Mouse (Mus musculus) kidney, embryonic 16.5 days (tissue): ENCODE results near the gene Dnajc8. TPM values are rescaled to one million over a fixed set of nuclear protein-coding genes. Genes with fewer than 3 reads are reported as not detected.

Experiments
- ATAC-seq: fragments of 200-750 bp; cut with Nextera tagmentation; 2 replicates; pipeline ENCODE4 v1.8.0; 2017; ENCODE audit warnings: moderate TSS enrichment; ENCODE audit not compliant: low FRiP score, low TSS enrichment
- H3K27ac ChIP-seq: fragments of 300-500 bp; sonication (generic); 2 replicates; pipeline ENCODE4 v1.5.1; 2014; ENCODE audit warnings: low read length
- H3K27me3 ChIP-seq: fragments of 300-500 bp; sonication (generic); 2 replicates; pipeline ENCODE4 v1.6.1; 2014; ENCODE audit warnings: low read length, control low read depth, mixed read lengths; ENCODE audit not compliant: insufficient read depth
- H3K36me3 ChIP-seq: fragments of 300-500 bp; sonication (generic); 2 replicates; pipeline ENCODE4 v1.6.1; 2014; ENCODE audit warnings: low read length, control low read depth, mixed read lengths; ENCODE audit not compliant: insufficient read depth
- H3K4me1 ChIP-seq: fragments of 300-500 bp; sonication (generic); 2 replicates; pipeline ENCODE4 v1.6.1; 2014; ENCODE audit warnings: low read length, control low read depth, mixed read lengths; ENCODE audit not compliant: insufficient read depth
- H3K4me2 ChIP-seq: fragments of 300-500 bp; sonication (generic); replicated peaks from 2 replicates; pipeline ENCODE4 v1.6.1; 2014; ENCODE audit warnings: low read depth, low read length
- H3K4me3 ChIP-seq: fragments of 300-500 bp; sonication (generic); 2 replicates; pipeline ENCODE4 v1.5.1; 2014; ENCODE audit warnings: mild to moderate bottlenecking, low read length
- H3K9ac ChIP-seq: fragments of 300-500 bp; sonication (generic); replicated peaks from 2 replicates; pipeline ENCODE4 v1.6.1; 2014; ENCODE audit warnings: low read length
- H3K9me3 ChIP-seq: fragments of 300-500 bp; sonication (generic); 2 replicates; pipeline ENCODE4 v1.6.1; 2016; ENCODE audit warnings: low read length, control low read depth
- WGBS: fragments of 180-500 bp; shearing (Covaris S2); extraction: QIAGEN DNeasy Blood & Tissue Kit; methylation state at CpG from one replicate; pipeline ENCODE4 v1.1.7; 2014; 5-methylcytosine and 5-hydroxymethylcytosine counted together
- polyA plus RNA-seq: library from polyadenylated mRNA; unstranded; fragments of >200 nt; fragmentation: Nextera tagmentation; extraction: Ambion mirVana; gene quantifications from 2 replicates; pipeline ENCODE4 v1.2.1, GENCODE M21; 2015

Gene Dnajc8
- 159 and 164 TPM in 2 replicates for polyA plus RNA-seq

DNA sequence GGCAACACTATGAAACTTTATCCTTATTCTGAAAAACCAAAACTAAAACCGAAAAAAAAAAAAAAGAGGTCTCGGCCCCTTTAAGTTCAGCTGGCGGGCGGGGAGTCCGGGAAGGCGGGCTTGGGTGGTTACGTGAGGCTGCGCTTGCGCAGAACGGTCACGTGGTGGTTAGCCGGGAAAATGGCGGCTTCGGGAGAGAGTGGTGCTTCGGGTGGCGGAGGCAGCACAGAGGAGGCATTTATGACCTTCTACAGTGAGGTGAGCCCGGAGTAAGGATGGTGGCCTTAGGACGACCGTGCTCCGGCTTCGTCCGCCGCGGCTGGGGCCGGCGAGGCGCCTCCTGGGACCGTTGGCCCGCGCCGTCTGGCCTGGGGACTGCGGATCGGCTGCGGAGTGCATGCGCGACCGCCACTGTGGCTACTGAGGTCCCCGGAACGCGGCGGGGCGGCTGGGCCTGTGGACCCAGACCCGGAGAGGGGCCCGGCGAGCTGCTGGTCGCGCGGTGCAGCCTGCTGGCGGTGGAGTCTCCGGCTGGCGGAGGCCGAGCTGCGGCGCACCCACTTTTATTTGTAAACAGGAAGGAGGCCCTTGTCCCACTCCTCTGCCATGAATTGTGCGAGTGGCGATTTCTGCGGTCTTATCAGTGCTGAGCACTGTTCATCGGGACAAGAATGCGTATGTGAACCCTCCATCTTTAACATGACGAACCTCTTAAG lies at the start of gene Dnajc8:
Dnajc8 (plus strand) TSS at position 145 of the 716 bp plus-strand sequence.
- peak; percentile 68; the same call in 1 of the 2 replicates for ATAC-seq
- H3K27me3 ChIP-seq: no peaks in the 10 kb centered on the region
- peak within 1 kb of the TSS; percentile 95 for H3K4me2 ChIP-seq
- H3K27ac ChIP-seq: peak within 1 kb of the TSS; percentile 79
- H3K4me1 ChIP-seq: peaks cover 37% of the 10 kb centered on the region
- H3K36me3 ChIP-seq: peaks cover 25% of the 10 kb centered on the region
- peak within 1 kb of the TSS; percentile 94 for H3K9ac ChIP-seq
- WGBS: under 1% methylated on average over 59 of the region's 60 CpGs
- H3K9me3 ChIP-seq: no peaks in the 10 kb centered on the region
- H3K4me3 ChIP-seq: peak within 1 kb of the TSS; percentile 100

DNA sequence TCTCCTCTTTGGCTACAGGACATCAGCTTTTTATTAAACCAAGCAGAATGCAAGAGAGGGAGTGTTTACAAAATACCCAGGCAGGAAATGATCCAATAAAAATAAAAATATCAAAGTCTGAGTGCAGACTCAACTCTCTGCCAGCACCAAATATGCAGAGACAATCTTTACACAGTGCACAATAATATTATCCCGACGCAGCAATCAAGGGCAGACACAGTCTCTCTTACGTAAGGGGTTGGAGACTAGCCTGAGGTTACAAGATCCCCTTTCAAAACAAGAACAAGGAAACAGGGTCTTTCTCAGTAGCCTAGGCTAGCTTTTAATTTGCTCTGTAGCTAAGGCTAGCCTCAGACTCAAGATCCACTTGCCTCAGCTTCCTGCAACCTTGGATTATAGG lies 46.8 kb upstream of the Dnajc8 start:
- no peak for ATAC-seq
- 84% methylated on average over 3 of the region's 3 CpGs for WGBS
- no peaks in the 10 kb centered on the region for H3K27me3 ChIP-seq
- no peak overlapping the region for H3K4me3 ChIP-seq
- no peak overlapping the region for H3K9ac ChIP-seq
- H3K4me1 ChIP-seq: peaks cover 4% of the 10 kb centered on the region; the same call in 1 of the 2 replicates
- H3K36me3 ChIP-seq: peaks cover 3% of the 10 kb centered on the region; the same call in 1 of the 2 replicates
- H3K9me3 ChIP-seq: no peaks in the 10 kb centered on the region
- no peak overlapping the region for H3K4me2 ChIP-seq
- no peak overlapping the region for H3K27ac ChIP-seq

DNA sequence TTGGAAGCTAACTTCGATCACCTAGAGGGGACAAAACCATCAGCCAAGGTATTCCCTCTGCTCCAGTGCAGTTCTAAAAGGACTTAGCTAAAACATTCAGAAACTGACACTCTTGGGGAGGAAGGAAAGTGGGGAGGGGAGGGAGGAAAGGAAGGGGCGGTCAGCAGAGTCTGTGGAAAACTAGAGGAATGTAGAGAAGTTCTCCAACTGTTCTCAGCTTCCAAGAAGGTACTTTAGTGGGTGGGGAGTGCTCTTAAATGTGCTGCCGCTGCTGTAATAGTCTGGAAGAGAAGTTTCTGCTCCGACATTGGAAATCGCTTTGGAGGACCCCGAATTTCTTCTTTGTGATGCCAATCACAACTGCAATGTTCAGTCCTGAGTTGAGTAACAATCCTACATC lies 46.4 kb upstream of the Dnajc8 start:
- H3K4me1 ChIP-seq: peaks cover 4% of the 10 kb centered on the region; the same call in 1 of the 2 replicates
- no peaks in the 10 kb centered on the region for H3K9me3 ChIP-seq
- no peak for ATAC-seq
- WGBS: 64% methylated on average over 6 of the region's 6 CpGs
- H3K4me2 ChIP-seq: no peak overlapping the region
- H3K36me3 ChIP-seq: peaks cover 3% of the 10 kb centered on the region; the same call in 1 of the 2 replicates
- no peak overlapping the region for H3K27ac ChIP-seq
- no peak overlapping the region for H3K4me3 ChIP-seq
- no peaks in the 10 kb centered on the region for H3K27me3 ChIP-seq
- no peak overlapping the region for H3K9ac ChIP-seq

DNA sequence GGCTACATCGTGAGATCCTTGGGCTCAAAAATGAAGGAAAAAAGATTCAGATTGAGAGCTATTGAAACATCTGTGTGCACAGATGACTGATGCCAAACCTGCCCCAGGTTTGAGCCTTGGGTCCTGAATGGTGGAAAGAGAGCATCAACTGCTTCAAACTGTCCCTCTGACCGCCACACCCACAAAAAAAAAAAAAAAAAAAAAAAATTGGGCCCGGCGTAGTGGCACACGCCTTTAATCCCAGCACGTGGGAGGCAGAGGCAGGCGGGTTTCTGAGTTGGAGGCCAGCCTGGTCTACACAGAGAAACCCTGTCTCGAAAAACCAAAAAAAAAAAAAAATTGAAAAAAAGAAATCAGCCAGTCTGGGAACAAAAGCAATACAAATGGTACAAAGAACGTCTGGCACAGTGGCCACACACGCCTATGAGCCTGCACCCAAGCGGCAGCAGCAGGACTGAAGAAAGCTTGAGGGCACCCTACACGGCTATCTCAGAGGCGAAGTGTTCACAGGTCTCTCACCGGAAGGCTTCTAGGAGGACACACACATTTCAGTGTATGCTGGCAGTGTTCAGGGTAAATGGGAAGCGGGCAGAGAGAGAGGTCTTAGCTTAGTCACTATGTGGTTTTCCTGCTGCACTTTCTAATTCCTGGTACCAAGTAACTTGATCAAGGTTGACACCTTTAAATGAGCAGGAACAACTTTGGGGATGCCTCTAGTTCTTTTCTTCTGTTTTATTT lies 44.9 kb upstream of the Dnajc8 start:
- WGBS: 93% methylated on average over 13 of the region's 15 CpGs
- Histone ChIP-seq H3K36me3 (peaks cover 16% of the 10 kb centered on the region; the same call in 1 of the 2 replicates), H3K27me3 (no peaks in the 10 kb centered on the region), H3K4me3 (no peak overlapping the region), H3K4me2 (no peak overlapping the region), H3K4me1 (peaks cover 4% of the 10 kb centered on the region; the same call in 1 of the 2 replicates), H3K27ac (no peak overlapping the region), H3K9me3 (no peaks in the 10 kb centered on the region), H3K9ac (no peak overlapping the region)
- no peak for ATAC-seq

DNA sequence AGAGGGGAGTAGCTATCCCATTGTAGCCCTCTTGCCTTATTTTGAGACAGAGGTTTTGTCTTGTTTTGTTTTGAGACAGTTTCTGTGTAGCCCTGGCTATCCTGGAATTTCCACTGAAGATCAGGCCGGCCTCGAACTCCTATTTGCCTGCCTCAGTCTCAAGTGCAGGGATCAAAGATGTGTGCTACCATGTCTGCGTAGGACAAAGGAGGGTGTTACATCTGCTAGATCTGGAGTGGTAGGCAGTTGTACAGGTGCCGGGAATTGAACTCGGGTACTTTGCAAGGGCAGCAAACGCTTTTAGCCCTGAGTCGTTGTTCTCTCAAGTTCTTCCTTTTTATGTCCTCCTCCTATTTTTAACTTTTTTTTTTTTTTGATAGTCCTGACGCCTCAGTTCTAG lies 44.3 kb upstream of the Dnajc8 start:
- H3K4me1 ChIP-seq: peaks cover 4% of the 10 kb centered on the region; the same call in 1 of the 2 replicates
- WGBS: 91% methylated on average over 8 of the region's 8 CpGs

DNA sequence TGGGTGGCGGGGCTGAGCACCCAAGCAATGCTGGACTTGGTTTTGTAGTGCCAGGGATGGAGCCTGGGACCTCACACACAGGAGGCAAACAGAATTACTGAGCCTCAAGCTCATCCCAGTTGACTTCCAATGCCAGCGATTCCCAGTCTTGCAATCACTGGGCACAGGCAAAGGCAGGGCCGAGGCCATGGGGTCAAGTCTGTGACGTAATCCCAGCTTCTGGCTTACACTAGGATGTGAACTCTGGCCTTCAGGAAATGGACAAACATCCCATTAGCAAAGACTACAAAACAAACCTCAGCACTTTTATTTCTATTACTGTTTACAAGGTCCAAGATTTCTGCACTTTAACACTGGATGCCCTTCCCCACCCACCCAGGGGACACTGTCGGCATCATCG lies 43.6 kb upstream of the Dnajc8 start:
- ATAC-seq: no peak
- H3K27me3 ChIP-seq: no peaks in the 10 kb centered on the region
- H3K9ac ChIP-seq: no peak overlapping the region
- peaks cover 4% of the 10 kb centered on the region; the same call in 1 of the 2 replicates for H3K4me1 ChIP-seq
- no peak overlapping the region for H3K27ac ChIP-seq
- peaks cover 24% of the 10 kb centered on the region; the same call in 1 of the 2 replicates for H3K36me3 ChIP-seq
- no peaks in the 10 kb centered on the region for H3K9me3 ChIP-seq
- H3K4me2 ChIP-seq: no peak overlapping the region
- WGBS: 69% methylated on average over 6 of the region's 6 CpGs
- H3K4me3 ChIP-seq: no peak overlapping the region

More for the DNA sequence above, 44.3 kb upstream of the Dnajc8 start:
- H3K4me3 ChIP-seq: no peak overlapping the region
- H3K36me3 ChIP-seq: peaks cover 18% of the 10 kb centered on the region; the same call in 1 of the 2 replicates
- no peak overlapping the region for H3K9ac ChIP-seq
- H3K4me2 ChIP-seq: no peak overlapping the region
- ATAC-seq: no peak
- H3K27ac ChIP-seq: no peak overlapping the region
- no peaks in the 10 kb centered on the region for H3K27me3 ChIP-seq
- H3K9me3 ChIP-seq: no peaks in the 10 kb centered on the region

DNA sequence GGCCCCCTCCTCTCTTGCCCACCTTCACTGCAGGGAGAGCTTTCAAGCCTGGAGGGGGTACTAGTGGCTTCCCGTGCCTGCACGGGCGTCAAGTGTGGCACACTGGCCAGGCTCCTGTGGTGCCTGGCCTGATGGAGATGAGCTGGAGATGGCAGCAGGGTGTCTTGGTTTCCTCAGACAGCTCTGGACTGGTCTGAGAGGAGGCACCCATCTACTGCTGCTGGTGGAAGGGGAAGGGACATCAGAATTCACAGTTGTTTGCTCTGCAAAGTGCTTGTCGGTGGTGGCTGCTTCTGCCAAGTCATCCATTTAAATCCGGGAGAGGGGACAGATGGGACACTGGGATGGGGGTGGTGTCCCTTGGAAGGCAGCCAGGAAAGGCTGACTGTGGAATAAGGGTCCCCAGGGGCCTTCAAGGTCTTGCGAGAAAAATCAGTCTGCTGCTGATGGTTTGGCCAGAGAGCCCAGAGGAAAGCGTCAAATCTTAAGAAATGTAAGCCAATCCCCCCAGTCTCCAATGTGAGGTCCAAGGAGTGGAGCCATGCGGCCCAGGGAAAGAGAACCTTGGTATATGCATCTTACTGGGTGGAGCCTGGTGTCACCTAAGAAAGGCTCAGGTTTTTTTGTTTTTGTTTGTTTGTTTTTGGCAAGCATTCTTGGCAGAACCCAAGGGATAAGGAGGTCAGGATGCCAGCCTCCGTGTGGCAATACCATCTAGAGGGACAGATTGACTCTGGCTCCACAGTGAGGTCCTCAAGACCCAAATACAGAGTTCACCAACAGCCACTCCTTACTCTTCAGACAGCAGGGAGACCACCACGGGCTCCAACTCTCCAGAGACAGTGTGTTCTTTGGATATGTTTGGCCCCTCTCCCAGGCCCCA lies 42.9 kb upstream of the Dnajc8 start:
- Histone ChIP-seq H3K27me3 (no peaks in the 10 kb centered on the region), H3K4me1 (peaks cover 4% of the 10 kb centered on the region; the same call in 1 of the 2 replicates), H3K27ac (no peak overlapping the region), H3K9ac (no peak overlapping the region), H3K4me2 (no peak overlapping the region), H3K36me3 (peaks cover 31% of the 10 kb centered on the region; the same call in 1 of the 2 replicates), H3K4me3 (no peak overlapping the region), H3K9me3 (no peaks in the 10 kb centered on the region)
- ATAC-seq: no peak
- WGBS: 63% methylated on average over 10 of the region's 10 CpGs

DNA sequence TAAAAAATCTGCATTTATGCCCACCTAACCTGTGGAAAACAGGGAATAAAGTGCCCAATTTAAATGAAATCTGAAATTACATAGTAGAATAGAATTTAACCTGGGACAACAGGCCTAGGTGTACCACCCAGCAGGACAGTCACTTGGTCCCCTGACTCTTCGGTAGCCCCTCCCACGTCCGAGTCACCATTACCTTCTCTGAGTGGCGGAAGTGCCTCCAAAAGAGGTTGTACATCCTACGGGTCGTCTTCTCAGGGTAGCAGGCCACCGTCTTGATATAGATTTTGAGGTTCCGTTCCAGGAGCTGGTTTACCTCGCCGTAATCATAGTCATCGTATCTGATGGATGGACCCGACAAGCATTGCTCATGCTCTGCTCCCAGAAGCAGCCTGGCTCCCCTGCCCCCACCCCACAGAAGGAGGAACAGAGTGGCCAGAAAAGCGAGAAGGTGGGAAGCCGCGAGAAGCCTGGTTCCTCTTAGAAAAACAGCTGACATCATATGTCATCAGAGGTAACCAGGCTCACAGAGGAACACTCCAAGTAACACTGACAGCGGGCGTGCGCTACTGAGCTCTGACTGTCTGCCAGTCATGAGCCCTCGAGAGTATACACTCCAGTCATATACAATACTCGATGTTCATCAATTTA lies 41.0 kb upstream of the Dnajc8 start:
- H3K4me1 ChIP-seq: peaks cover 4% of the 10 kb centered on the region; the same call in 1 of the 2 replicates
- no peaks in the 10 kb centered on the region for H3K27me3 ChIP-seq
- no peak overlapping the region for H3K27ac ChIP-seq
- 86% methylated on average over 20 of the region's 20 CpGs for WGBS
- no peak overlapping the region for H3K4me3 ChIP-seq
- ATAC-seq: no peak
- no peak overlapping the region for H3K4me2 ChIP-seq
- no peak overlapping the region for H3K9ac ChIP-seq
- no peaks in the 10 kb centered on the region for H3K9me3 ChIP-seq
- H3K36me3 ChIP-seq: peaks cover 49% of the 10 kb centered on the region; the same call in 1 of the 2 replicates

DNA sequence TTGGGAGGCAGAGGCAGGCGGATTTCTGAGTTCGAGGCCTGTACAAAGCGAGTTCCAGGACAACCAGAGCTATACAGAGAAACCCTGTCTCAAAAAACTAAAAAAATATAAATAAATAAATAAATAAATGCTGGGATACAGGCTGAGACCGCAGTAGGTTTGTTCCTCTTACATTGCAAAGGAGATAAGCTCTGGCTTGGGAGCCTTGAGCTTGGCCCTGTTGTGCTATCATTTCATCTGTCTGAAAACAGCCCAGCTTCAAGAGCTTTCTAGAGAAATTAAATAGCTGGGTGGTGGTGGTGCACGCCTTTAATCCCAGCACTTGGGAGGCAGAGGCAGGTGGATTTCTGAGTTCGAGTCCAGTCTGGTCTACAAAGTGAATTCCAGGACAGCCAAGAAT lies 33.7 kb upstream of the Dnajc8 start:
- no peak for ATAC-seq
- Histone ChIP-seq H3K27me3 (no peaks in the 10 kb centered on the region), H3K9ac (no peak overlapping the region), H3K9me3 (no peaks in the 10 kb centered on the region), H3K4me1 (peaks cover 15% of the 10 kb centered on the region), H3K36me3 (peaks cover 29% of the 10 kb centered on the region; the same call in 1 of the 2 replicates), H3K27ac (no peak overlapping the region), H3K4me2 (no peak overlapping the region), H3K4me3 (no peak overlapping the region)
- 96% methylated on average over 6 of the region's 6 CpGs for WGBS
